Mouse (Mus musculus): ENCODE results near the gene Hist1h2ao. TPM values are rescaled to one million over a fixed set of nuclear protein-coding genes. Genes with fewer than 3 reads are reported as not detected.
"Not testable (repeated sequence)": the region's sequence is repeated elsewhere in the genome, so short reads cannot be mapped to it uniquely, and the experiment has no call there.

Hist1h2ao gene
- polyA plus RNA-seq (2014; fragmentation: Nextera tagmentation; extraction: Ambion mirVana), result not detected in 2 replicates

- peak; percentile 98 for ATAC-seq (ENCODE audit: low FRiP score, low TSS enrichment)
- H3K9ac ChIP-seq (replicated peaks; ENCODE audit: low read length); H3K36me3 ChIP-seq (ENCODE audit: control insufficient read depth, insufficient read depth, low read length); H3K27me3 ChIP-seq (ENCODE audit: control insufficient read depth, insufficient read depth, low read length); H3K4me1 ChIP-seq (ENCODE audit: control insufficient read depth, insufficient read depth, low read length); H3K4me3 ChIP-seq (replicated peaks; ENCODE audit: low read depth, low read length); H3K4me2 ChIP-seq (ENCODE audit: low read length); DNase-seq; H3K27ac ChIP-seq (replicated peaks; ENCODE audit: low read depth, low read length); H3K9me3 ChIP-seq (ENCODE audit: control insufficient read depth, low read length): not testable (repeated sequence)
- WGBS, result no CpG with 5 or more reads among the region's 23 CpGs
Observed at GRCm38 (mm10) chr13:21810073-21810472, at the start of gene Hist1h2ao, which contains the start of gene Hist1h2bq. Hist1h2ao (plus strand) TSS chr13:21810465. Hist1h2bq (minus strand) TSS chr13:21810197.

- peaks cover 19% of the 10 kb centered on the region for H3K4me1 ChIP-seq (ENCODE audit: control insufficient read depth, insufficient read depth, low read length)
- H3K9me3 ChIP-seq (ENCODE audit: control insufficient read depth, low read length), result no peaks in the 10 kb centered on the region
- H3K4me2 ChIP-seq (ENCODE audit: low read length), result peak overlapping the region; percentile 82
- ATAC-seq (ENCODE audit: low FRiP score, low TSS enrichment) (peak; percentile 92), DNase-seq (peak; percentile 96)
- no peaks in the 10 kb centered on the region for H3K36me3 ChIP-seq (ENCODE audit: control insufficient read depth, insufficient read depth, low read length)
- peak overlapping the region; percentile 63 for H3K27ac ChIP-seq (replicated peaks; ENCODE audit: low read depth, low read length)
- 4% methylated on average over 33 of the region's 33 CpGs for WGBS
- no peaks in the 10 kb centered on the region for H3K27me3 ChIP-seq (ENCODE audit: control insufficient read depth, insufficient read depth, low read length)
- peak overlapping the region; percentile 48 for H3K4me3 ChIP-seq (replicated peaks; ENCODE audit: low read depth, low read length)
- H3K9ac ChIP-seq (replicated peaks; ENCODE audit: low read length), result peak overlapping the region; percentile 48; the same call in 1 of the 2 replicates
Observed at GRCm38 (mm10) chr13:21778814-21779766, 31.2 kb upstream of the Hist1h2ao start.

DNA sequence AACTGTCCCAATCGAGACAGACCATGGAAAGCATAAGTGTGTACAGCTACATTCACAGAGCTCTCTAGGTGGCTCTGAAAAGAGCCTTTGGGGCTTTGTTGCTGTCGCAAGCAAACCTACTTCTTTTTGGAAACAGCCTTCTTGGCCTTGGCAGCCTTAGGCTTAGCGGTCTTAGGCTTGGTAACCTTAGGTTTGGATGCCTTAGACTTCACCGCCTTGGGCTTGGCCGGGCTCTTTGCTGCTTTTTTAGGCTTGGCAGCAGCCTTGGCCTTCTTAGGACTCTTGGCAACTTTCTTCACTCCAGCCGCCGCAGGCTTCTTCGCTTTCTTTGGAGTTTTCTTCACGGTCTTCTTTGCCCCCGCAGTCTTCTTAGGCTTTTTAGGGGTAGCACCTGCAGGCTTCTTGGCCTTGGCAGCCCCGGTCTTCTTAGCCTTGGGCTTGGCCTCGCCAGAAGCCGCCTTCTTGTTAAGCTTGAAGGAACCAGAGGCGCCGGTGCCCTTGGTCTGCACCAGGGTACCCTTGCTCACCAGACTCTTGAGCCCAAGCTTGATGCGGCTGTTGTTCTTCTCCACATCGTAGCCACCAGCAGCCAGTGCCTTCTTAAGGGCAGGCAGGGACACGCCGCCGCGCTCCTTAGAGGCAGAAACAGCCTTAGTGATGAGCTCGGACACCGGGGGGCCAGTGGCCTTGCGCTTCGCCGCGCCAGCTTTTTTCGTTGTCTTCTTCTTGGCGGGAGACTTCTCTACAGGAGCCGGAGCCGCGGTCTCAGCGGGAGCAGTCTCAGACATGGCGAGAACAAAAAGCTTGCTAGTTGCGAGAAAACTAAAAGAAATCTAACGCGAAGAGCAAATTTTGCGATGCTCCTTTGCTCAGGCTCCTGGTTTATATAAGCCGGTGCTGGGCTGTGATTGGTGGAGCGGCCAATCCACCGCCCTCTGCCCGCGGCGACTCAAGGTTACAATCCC lies 30.2 kb upstream of the Hist1h2ao start, which contains the start of gene Hist1h1b:
TSS of gene Hist1h1b (minus strand) at position 859 of the 965 bp plus-strand sequence.
- H3K4me3 ChIP-seq (replicated peaks; ENCODE audit: low read depth, low read length), result peak within 1 kb of the TSS; percentile 48
- DNase-seq (peak; percentile 70), ATAC-seq (ENCODE audit: low FRiP score, low TSS enrichment) (no peak)
- under 1% methylated on average over 44 of the region's 44 CpGs for WGBS
- H3K4me1 ChIP-seq (ENCODE audit: control insufficient read depth, insufficient read depth, low read length), result peaks cover 19% of the 10 kb centered on the region
- peak within 1 kb of the TSS; percentile 82 for H3K4me2 ChIP-seq (ENCODE audit: low read length)
- no peaks in the 10 kb centered on the region for H3K36me3 ChIP-seq (ENCODE audit: control insufficient read depth, insufficient read depth, low read length)
- H3K9ac ChIP-seq (replicated peaks; ENCODE audit: low read length), result peak within 1 kb of the TSS; percentile 48
- peak within 1 kb of the TSS; percentile 62 for H3K27ac ChIP-seq (replicated peaks; ENCODE audit: low read depth, low read length)
- no peaks in the 10 kb centered on the region for H3K27me3 ChIP-seq (ENCODE audit: control insufficient read depth, insufficient read depth, low read length)
- H3K9me3 ChIP-seq (ENCODE audit: control insufficient read depth, low read length), result no peaks in the 10 kb centered on the region

GRCm38 (mm10) chr13:21781021-21781555 lies 29.2 kb upstream of the Hist1h2ao start:
- DNase-seq (no peak), ATAC-seq (ENCODE audit: low FRiP score, low TSS enrichment) (no peak)
- peaks cover 22% of the 10 kb centered on the region for H3K4me1 ChIP-seq (ENCODE audit: control insufficient read depth, insufficient read depth, low read length)
- H3K9me3 ChIP-seq (ENCODE audit: control insufficient read depth, low read length), result no peaks in the 10 kb centered on the region
- H3K36me3 ChIP-seq (ENCODE audit: control insufficient read depth, insufficient read depth, low read length), result no peaks in the 10 kb centered on the region
- H3K9ac ChIP-seq (replicated peaks; ENCODE audit: low read length), result no peak overlapping the region; the same call in 1 of the 2 replicates
- WGBS, result 42% methylated on average over 6 of the region's 6 CpGs
- H3K4me3 ChIP-seq (replicated peaks; ENCODE audit: low read depth, low read length), result no peak overlapping the region; the same call in 1 of the 2 replicates
- no peaks in the 10 kb centered on the region for H3K27me3 ChIP-seq (ENCODE audit: control insufficient read depth, insufficient read depth, low read length)
- no peak overlapping the region for H3K27ac ChIP-seq (replicated peaks; ENCODE audit: low read depth, low read length)
- H3K4me2 ChIP-seq (ENCODE audit: low read length), result peak overlapping the region; percentile 82

DNA sequence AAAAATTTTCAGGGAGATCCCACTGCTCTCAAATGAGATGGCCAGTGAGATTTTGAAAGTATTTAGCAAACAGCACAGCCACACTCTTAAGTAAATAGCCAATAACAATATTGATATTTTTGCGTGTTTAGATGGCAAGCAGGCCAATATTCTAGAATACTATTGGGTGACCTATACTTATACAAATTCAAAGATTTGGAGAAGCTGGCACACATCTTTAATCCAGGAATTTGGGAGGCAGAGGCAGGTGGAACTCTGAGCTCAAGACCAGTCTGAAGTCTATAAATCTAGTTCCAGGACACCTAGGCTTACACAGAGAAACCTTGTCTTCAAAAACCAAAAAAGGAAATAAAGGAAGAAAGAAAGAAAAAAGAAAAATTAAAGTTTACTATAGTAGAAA lies 28.6 kb upstream of the Hist1h2ao start:
- ATAC-seq (ENCODE audit: low FRiP score, low TSS enrichment) (no peak), DNase-seq (no peak)
- peaks cover 25% of the 10 kb centered on the region for H3K4me1 ChIP-seq (ENCODE audit: control insufficient read depth, insufficient read depth, low read length)
- no peaks in the 10 kb centered on the region for H3K9me3 ChIP-seq (ENCODE audit: control insufficient read depth, low read length)
- H3K36me3 ChIP-seq (ENCODE audit: control insufficient read depth, insufficient read depth, low read length), result no peaks in the 10 kb centered on the region
- no peak overlapping the region for H3K4me2 ChIP-seq (ENCODE audit: low read length)
- no peak overlapping the region for H3K27ac ChIP-seq (replicated peaks; ENCODE audit: low read depth, low read length)
- no peaks in the 10 kb centered on the region for H3K27me3 ChIP-seq (ENCODE audit: control insufficient read depth, insufficient read depth, low read length)
- WGBS, result 93% methylated on average over 1 of the region's 1 CpGs
- H3K4me3 ChIP-seq (replicated peaks; ENCODE audit: low read depth, low read length), result no peak overlapping the region
- no peak overlapping the region for H3K9ac ChIP-seq (replicated peaks; ENCODE audit: low read length)

GRCm38 (mm10) chr13:21782361-21783254 lies 27.7 kb upstream of the Hist1h2ao start:
- WGBS, result under 1% methylated on average over 15 of the region's 35 CpGs

GRCm38 (mm10) chr13:21783255-21783617 lies 27.0 kb upstream of the Hist1h2ao start, which contains the start of gene Hist1h3i:
Hist1h3i (minus strand) TSS chr13:21783370.
- H3K4me2 ChIP-seq (ENCODE audit: low read length), result peak within 1 kb of the TSS; percentile 75

More at GRCm38 (mm10) chr13:21782361-21783254, 27.7 kb upstream of the Hist1h2ao start:
- peak overlapping the region; percentile 71 for H3K27ac ChIP-seq (replicated peaks; ENCODE audit: low read depth, low read length)
- H3K4me2 ChIP-seq (ENCODE audit: low read length), result peak overlapping the region; percentile 75
- ATAC-seq (ENCODE audit: low FRiP score, low TSS enrichment); H3K36me3 ChIP-seq (ENCODE audit: control insufficient read depth, insufficient read depth, low read length); H3K9me3 ChIP-seq (ENCODE audit: control insufficient read depth, low read length); H3K27me3 ChIP-seq (ENCODE audit: control insufficient read depth, insufficient read depth, low read length): not testable (repeated sequence)
- peaks cover 25% of the 10 kb centered on the region for H3K4me1 ChIP-seq (ENCODE audit: control insufficient read depth, insufficient read depth, low read length)
- peak overlapping the region; percentile 34 for H3K4me3 ChIP-seq (replicated peaks; ENCODE audit: low read depth, low read length)
- peak overlapping the region; percentile 46; the same call in 1 of the 2 replicates for H3K9ac ChIP-seq (replicated peaks; ENCODE audit: low read length)
- DNase-seq, result peak; percentile 32

More at GRCm38 (mm10) chr13:21783255-21783617, 27.0 kb upstream of the Hist1h2ao start, which contains the start of gene Hist1h3i:
- Histone ChIP-seq H3K9ac (replicated peaks; ENCODE audit: low read length) (peak within 1 kb of the TSS; percentile 46; the same call in 1 of the 2 replicates), H3K27me3 (ENCODE audit: control insufficient read depth, insufficient read depth, low read length) (no peaks in the 10 kb centered on the region), H3K9me3 (ENCODE audit: control insufficient read depth, low read length) (no peaks in the 10 kb centered on the region), H3K27ac (replicated peaks; ENCODE audit: low read depth, low read length) (peak within 1 kb of the TSS; percentile 71), H3K36me3 (ENCODE audit: control insufficient read depth, insufficient read depth, low read length) (no peaks in the 10 kb centered on the region), H3K4me3 (replicated peaks; ENCODE audit: low read depth, low read length) (peak within 1 kb of the TSS; percentile 34), H3K4me1 (ENCODE audit: control insufficient read depth, insufficient read depth, low read length) (peaks cover 28% of the 10 kb centered on the region)
- DNase-seq (peak; percentile 92), ATAC-seq (ENCODE audit: low FRiP score, low TSS enrichment) (peak; percentile 72)
- 0% methylated on average over 13 of the region's 20 CpGs for WGBS
